Mouse (Mus musculus): ENCODE measurements around the gene Rad50. TPM values are rescaled to one million over a fixed set of nuclear protein-coding genes. Genes with fewer than 3 reads are reported as not detected.

Gene Rad50
- total RNA-seq, 2 experiments from 2014 or later: 11.0 to 11.4 TPM

- DNase-seq: no peak
Observed at GRCm38 (mm10) chr11:53633644-53634043, 73.5 kb downstream of the Rad50 start.

- DNase-seq: no peak
Observed at GRCm38 (mm10) chr11:53632122-53632733, 74.9 kb downstream of the Rad50 start.

- peak; percentile 44 to 55 for DNase-seq
Observed at GRCm38 (mm10) chr11:53627859-53628258, 79.3 kb downstream of the Rad50 start.

GRCm38 (mm10) chr11:53626802-53627373, 80.2 kb downstream of the Rad50 start:
- no peak for DNase-seq

- no peak for DNase-seq
Observed at GRCm38 (mm10) chr11:53624124-53624523, 83.0 kb downstream of the Rad50 start.

GRCm38 (mm10) chr11:53623573-53623972, 83.5 kb downstream of the Rad50 start:
- no peak for DNase-seq

GRCm38 (mm10) chr11:53622440-53622806, 84.7 kb downstream of the Rad50 start:
- no peak for DNase-seq

- no peak for DNase-seq
Observed at GRCm38 (mm10) chr11:53621582-53622439, 85.3 kb downstream of the Rad50 start.

- no peak for DNase-seq
Observed at GRCm38 (mm10) chr11:53620094-53620493, 87.0 kb downstream of the Rad50 start.

- no peak for DNase-seq
Observed at GRCm38 (mm10) chr11:53619428-53619827, 87.7 kb downstream of the Rad50 start.

- no peak for DNase-seq
Observed at GRCm38 (mm10) chr11:53618619-53619198, 88.4 kb downstream of the Rad50 start, which contains the start of gene Il4. Gene Il4 (minus strand): TSS chr11:53618669.

- no peak for DNase-seq
Observed at GRCm38 (mm10) chr11:53617562-53618109, 89.5 kb downstream of the Rad50 start.

GRCm38 (mm10) chr11:53616748-53617558, 90.2 kb downstream of the Rad50 start:
- no peak for DNase-seq

GRCm38 (mm10) chr11:53615575-53615974, 91.5 kb downstream of the Rad50 start:
- DNase-seq: no peak

GRCm38 (mm10) chr11:53615172-53615571, 91.9 kb downstream of the Rad50 start:
- no peak for DNase-seq

- no peak for DNase-seq
Observed at GRCm38 (mm10) chr11:53609672-53610071, 97.4 kb downstream of the Rad50 start.

- DNase-seq: no peak
Observed at GRCm38 (mm10) chr11:53609231-53609630, 97.9 kb downstream of the Rad50 start.

GRCm38 (mm10) chr11:53605609-53606008, 101.5 kb downstream of the Rad50 start:
- no peak for DNase-seq

GRCm38 (mm10) chr11:53604983-53605382, 102.1 kb downstream of the Rad50 start:
- DNase-seq: no peak
